Mouse (Mus musculus): ENCODE measurements at regions not wholly inside any gene's neighbourhood (a gene's known extent, or its start where the extent isn't known, plus 50 kb on each side); places are given as distances from the start of the nearest gene placed in this dataset.

GRCm38 (mm10) chr6:67165091-67165490, 72.9 kb upstream of the Serbp1 start:
- WGBS = 93% methylated on average over 6 of the region's 6 CpGs
- H3K9me3 ChIP-seq = no peaks in the 10 kb centered on the region
- H3K36me3 ChIP-seq = no peaks in the 10 kb centered on the region
- peaks cover 19% of the 10 kb centered on the region; the same call in 1 of the 2 replicates for H3K4me1 ChIP-seq (replicated peaks)
- H3K27me3 ChIP-seq (ENCODE audit: insufficient read depth, poor library complexity, severe bottlenecking) = no peaks in the 10 kb centered on the region
- no peak overlapping the region for H3K27ac ChIP-seq
- DNase-seq (ENCODE audit: low spot score) = no peak
- H3K4me3 ChIP-seq = no peak overlapping the region

GRCm38 (mm10) chr6:67163947-67164346, 74.0 kb upstream of the Serbp1 start:
- H3K36me3 ChIP-seq = no peaks in the 10 kb centered on the region
- H3K9me3 ChIP-seq = no peaks in the 10 kb centered on the region
- no peaks in the 10 kb centered on the region for H3K27me3 ChIP-seq (ENCODE audit: insufficient read depth, poor library complexity, severe bottlenecking)
- 87% methylated on average over 2 of the region's 2 CpGs for WGBS
- H3K4me3 ChIP-seq = no peak overlapping the region
- no peak overlapping the region for H3K27ac ChIP-seq
- no peak for DNase-seq (ENCODE audit: low spot score)
- H3K4me1 ChIP-seq (replicated peaks) = peaks cover 16% of the 10 kb centered on the region; the same call in 1 of the 2 replicates

GRCm38 (mm10) chr6:67162814-67163213, 75.2 kb upstream of the Serbp1 start:
- Histone ChIP-seq H3K9me3 (no peaks in the 10 kb centered on the region), H3K27ac (no peak overlapping the region), H3K4me1 (replicated peaks) (peaks cover 10% of the 10 kb centered on the region; the same call in 1 of the 2 replicates), H3K27me3 (ENCODE audit: insufficient read depth, poor library complexity, severe bottlenecking) (no peaks in the 10 kb centered on the region), H3K36me3 (no peaks in the 10 kb centered on the region), H3K4me3 (no peak overlapping the region)
- DNase-seq (ENCODE audit: low spot score) = no peak
- 74% methylated on average over 3 of the region's 3 CpGs for WGBS

- WGBS = 80% methylated on average over 7 of the region's 7 CpGs
- no peak overlapping the region for H3K27ac ChIP-seq
- H3K4me3 ChIP-seq = no peak overlapping the region
- DNase-seq (ENCODE audit: low spot score) = no peak
- H3K4me1 ChIP-seq (replicated peaks) = peaks cover 6% of the 10 kb centered on the region; the same call in 1 of the 2 replicates
- no peaks in the 10 kb centered on the region for H3K9me3 ChIP-seq
- no peaks in the 10 kb centered on the region for H3K36me3 ChIP-seq
- no peaks in the 10 kb centered on the region for H3K27me3 ChIP-seq (ENCODE audit: insufficient read depth, poor library complexity, severe bottlenecking)
Measured at GRCm38 (mm10) chr6:67161610-67162009, 76.4 kb upstream of the Serbp1 start.

- no peak for DNase-seq (ENCODE audit: low spot score)
- Histone ChIP-seq H3K27me3 (ENCODE audit: insufficient read depth, poor library complexity, severe bottlenecking) (no peaks in the 10 kb centered on the region), H3K4me1 (replicated peaks) (peaks cover 6% of the 10 kb centered on the region; the same call in 1 of the 2 replicates), H3K4me3 (no peak overlapping the region), H3K9me3 (no peaks in the 10 kb centered on the region), H3K36me3 (no peaks in the 10 kb centered on the region), H3K27ac (no peak overlapping the region)
- WGBS = 84% methylated on average over 3 of the region's 3 CpGs
Measured at GRCm38 (mm10) chr6:67160564-67160963, 77.4 kb upstream of the Serbp1 start.

GRCm38 (mm10) chr6:67159726-67160523, 78.1 kb upstream of the Serbp1 start:
- Histone ChIP-seq H3K27ac (no peak overlapping the region), H3K4me3 (no peak overlapping the region), H3K9me3 (no peaks in the 10 kb centered on the region), H3K27me3 (ENCODE audit: insufficient read depth, poor library complexity, severe bottlenecking) (no peaks in the 10 kb centered on the region), H3K4me1 (replicated peaks) (peaks cover 6% of the 10 kb centered on the region; the same call in 1 of the 2 replicates), H3K36me3 (no peaks in the 10 kb centered on the region)
- DNase-seq (ENCODE audit: low spot score) = no peak
- WGBS = 76% methylated on average over 5 of the region's 5 CpGs

- no peak overlapping the region; the same call in 1 of the 2 replicates for H3K27ac ChIP-seq
- no peaks in the 10 kb centered on the region for H3K27me3 ChIP-seq (ENCODE audit: insufficient read depth, poor library complexity, severe bottlenecking)
- H3K36me3 ChIP-seq = no peaks in the 10 kb centered on the region
- H3K4me3 ChIP-seq = no peak overlapping the region
- WGBS = 28% methylated on average over 2 of the region's 2 CpGs
- peaks cover 6% of the 10 kb centered on the region; the same call in 1 of the 2 replicates for H3K4me1 ChIP-seq (replicated peaks)
- DNase-seq (ENCODE audit: low spot score) = no peak
- no peaks in the 10 kb centered on the region for H3K9me3 ChIP-seq
Measured at GRCm38 (mm10) chr6:67159224-67159623, 78.8 kb upstream of the Serbp1 start.

GRCm38 (mm10) chr6:67158765-67159164, 79.2 kb upstream of the Serbp1 start:
- 8% methylated on average over 10 of the region's 10 CpGs for WGBS

GRCm38 (mm10) chr6:67152845-67153468, 85.0 kb upstream of the Serbp1 start:
- no peak overlapping the region for H3K4me3 ChIP-seq
- no peak overlapping the region for H3K27ac ChIP-seq
- no peaks in the 10 kb centered on the region for H3K9me3 ChIP-seq
- 83% methylated on average over 3 of the region's 3 CpGs for WGBS
- H3K36me3 ChIP-seq = no peaks in the 10 kb centered on the region
- no peak for DNase-seq (ENCODE audit: low spot score)
- no peaks in the 10 kb centered on the region for H3K4me1 ChIP-seq (replicated peaks)
- H3K27me3 ChIP-seq (ENCODE audit: insufficient read depth, poor library complexity, severe bottlenecking) = no peaks in the 10 kb centered on the region

More at GRCm38 (mm10) chr6:67158765-67159164, 79.2 kb upstream of the Serbp1 start:
- Histone ChIP-seq H3K27ac (no peak overlapping the region; the same call in 1 of the 2 replicates), H3K4me3 (no peak overlapping the region), H3K4me1 (replicated peaks) (peaks cover 6% of the 10 kb centered on the region; the same call in 1 of the 2 replicates), H3K27me3 (ENCODE audit: insufficient read depth, poor library complexity, severe bottlenecking) (no peaks in the 10 kb centered on the region), H3K36me3 (no peaks in the 10 kb centered on the region), H3K9me3 (no peaks in the 10 kb centered on the region)
- DNase-seq (ENCODE audit: low spot score) = peak; percentile 89

GRCm38 (mm10) chr6:67151515-67151914, 86.5 kb upstream of the Serbp1 start:
- Histone ChIP-seq H3K9me3 (no peaks in the 10 kb centered on the region), H3K4me1 (replicated peaks) (peaks cover 4% of the 10 kb centered on the region), H3K4me3 (no peak overlapping the region), H3K27me3 (ENCODE audit: insufficient read depth, poor library complexity, severe bottlenecking) (no peaks in the 10 kb centered on the region), H3K36me3 (no peaks in the 10 kb centered on the region), H3K27ac (no peak overlapping the region)
- no peak for DNase-seq (ENCODE audit: low spot score)
- 90% methylated on average over 2 of the region's 2 CpGs for WGBS

GRCm38 (mm10) chr6:67149425-67149824, 88.6 kb upstream of the Serbp1 start:
- no peaks in the 10 kb centered on the region for H3K27me3 ChIP-seq (ENCODE audit: insufficient read depth, poor library complexity, severe bottlenecking)
- no peak overlapping the region for H3K4me3 ChIP-seq
- H3K36me3 ChIP-seq = no peaks in the 10 kb centered on the region
- DNase-seq (ENCODE audit: low spot score) = no peak
- no peak overlapping the region for H3K27ac ChIP-seq
- H3K9me3 ChIP-seq = no peaks in the 10 kb centered on the region
- WGBS = 85% methylated on average over 2 of the region's 2 CpGs
- H3K4me1 ChIP-seq (replicated peaks) = peaks cover 5% of the 10 kb centered on the region

- H3K4me1 ChIP-seq (replicated peaks) = peaks cover 5% of the 10 kb centered on the region
- H3K27me3 ChIP-seq (ENCODE audit: insufficient read depth, poor library complexity, severe bottlenecking) = no peaks in the 10 kb centered on the region
- H3K36me3 ChIP-seq = no peaks in the 10 kb centered on the region
- no peak overlapping the region for H3K4me3 ChIP-seq
- H3K9me3 ChIP-seq = no peaks in the 10 kb centered on the region
- whole genome bisulfite sequencing = 19% methylated on average over 4 of the region's 4 CpGs
- DNase-seq (ENCODE audit: low spot score) = no peak
- 0 out of 2 replicates have a peak overlapping the region, but pooled peaks have one; percentile 23 for H3K27ac ChIP-seq
Measured at GRCm38 (mm10) chr6:67146708-67147107, 91.3 kb upstream of the Serbp1 start.

- 43% methylated on average over 5 of the region's 5 CpGs for WGBS
- no peak for DNase-seq (ENCODE audit: low spot score)
- Histone ChIP-seq H3K4me1 (replicated peaks) (peaks cover 5% of the 10 kb centered on the region), H3K27ac (no peak overlapping the region), H3K36me3 (no peaks in the 10 kb centered on the region), H3K27me3 (ENCODE audit: insufficient read depth, poor library complexity, severe bottlenecking) (no peaks in the 10 kb centered on the region), H3K4me3 (no peak overlapping the region), H3K9me3 (no peaks in the 10 kb centered on the region)
Measured at GRCm38 (mm10) chr6:67145969-67146368, 92.0 kb upstream of the Serbp1 start.

Measured in hindbrain, embryonic 10.5 days (tissue).